Mouse (Mus musculus): ENCODE data around the gene Sprr1b.

Gene Sprr1b

DNA sequence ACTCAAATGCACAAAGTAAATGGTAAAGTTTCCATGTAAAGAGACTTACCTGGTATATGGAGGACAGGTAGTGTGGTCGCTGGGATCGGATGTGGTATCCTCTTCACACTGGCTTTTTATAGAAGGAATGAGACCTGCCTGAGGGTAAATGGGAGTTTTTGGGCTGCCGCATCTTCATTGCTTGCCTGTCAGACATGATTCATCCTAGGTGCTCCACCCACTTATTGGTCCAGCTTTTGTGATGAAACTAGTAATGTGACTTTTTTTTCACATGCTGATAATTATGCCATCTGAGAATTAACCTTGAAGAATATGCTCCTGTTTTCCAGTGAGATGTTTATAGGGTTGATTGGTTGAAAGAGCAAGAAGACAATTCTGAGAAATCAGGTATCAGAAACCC lies at the start of gene Sprr1b:
Gene Sprr1b (minus strand): TSS at position 101 of the 400 bp plus-strand sequence.
- no peak for DNase-seq

DNA sequence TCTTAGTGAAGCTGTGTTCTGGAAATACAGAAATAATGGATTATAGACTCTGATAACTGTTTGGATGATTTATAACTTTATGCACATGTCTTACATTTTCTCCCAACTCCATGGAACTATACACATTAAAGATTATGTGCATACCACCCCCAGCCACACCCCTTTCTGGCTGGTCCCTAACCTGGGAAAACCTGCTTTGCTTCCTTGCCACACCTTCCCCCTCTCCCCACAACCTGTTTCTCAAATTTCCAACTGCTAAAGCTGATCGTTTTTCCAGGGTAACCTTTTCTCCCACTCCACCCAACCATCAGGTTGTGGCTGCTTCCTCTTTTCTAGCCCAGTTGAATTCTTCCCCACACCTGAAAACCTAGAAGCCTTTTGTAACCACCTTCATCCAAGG lies 47.7 kb upstream of the Sprr1b start:
- no peak for DNase-seq

GRCm38 (mm10) chr3:92485863-92486262 lies 47.3 kb upstream of the Sprr1b start, which contains the start of gene Sprr1a:
Gene Sprr1a, minus strand, starts transcription at chr3:92485895.
- DNase-seq: no peak

DNA sequence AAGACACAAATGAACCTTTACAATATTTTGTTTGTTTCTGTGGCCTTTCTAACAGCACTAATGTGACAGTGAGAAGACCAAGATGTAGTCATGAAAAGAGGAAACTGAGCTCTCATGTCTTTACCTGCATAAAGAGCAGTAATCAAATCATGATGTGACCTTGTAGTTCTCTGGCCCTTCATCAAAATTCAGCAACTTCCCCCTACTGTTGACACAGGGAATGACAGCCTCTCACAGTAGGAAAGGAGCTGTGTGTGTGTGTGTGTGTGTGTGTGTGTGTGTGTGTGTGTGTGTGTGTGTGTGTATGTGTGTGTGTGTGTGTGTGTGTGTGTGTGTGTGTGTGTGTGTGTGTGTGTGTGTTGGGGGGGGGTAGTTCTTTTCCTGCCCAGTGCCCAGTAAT lies 42.7 kb upstream of the Sprr1b start:
- DNase-seq: peak; percentile 4

DNA sequence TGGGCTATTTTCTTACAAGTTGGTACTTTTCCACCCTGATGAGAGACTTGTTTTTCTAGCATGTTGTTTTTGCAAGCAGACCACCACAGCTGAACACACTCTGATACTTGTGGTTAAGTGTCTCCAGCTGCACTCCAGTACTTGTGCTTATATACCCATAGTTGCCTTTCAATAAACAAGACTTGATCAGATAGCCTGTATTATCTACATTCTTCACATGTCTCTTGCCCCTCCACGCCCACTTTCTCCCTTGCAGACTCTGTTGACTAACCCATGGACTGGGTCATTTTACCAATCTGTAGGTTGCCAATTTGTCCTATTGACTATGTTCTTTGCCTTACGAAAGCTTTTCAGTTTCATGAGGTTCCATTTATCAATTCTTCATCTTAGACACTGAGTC lies 31.5 kb upstream of the Sprr1b start:
- DNase-seq: no peak

GRCm38 (mm10) chr3:92467424-92467823 lies 28.8 kb upstream of the Sprr1b start:
- no peak for DNase-seq

DNA sequence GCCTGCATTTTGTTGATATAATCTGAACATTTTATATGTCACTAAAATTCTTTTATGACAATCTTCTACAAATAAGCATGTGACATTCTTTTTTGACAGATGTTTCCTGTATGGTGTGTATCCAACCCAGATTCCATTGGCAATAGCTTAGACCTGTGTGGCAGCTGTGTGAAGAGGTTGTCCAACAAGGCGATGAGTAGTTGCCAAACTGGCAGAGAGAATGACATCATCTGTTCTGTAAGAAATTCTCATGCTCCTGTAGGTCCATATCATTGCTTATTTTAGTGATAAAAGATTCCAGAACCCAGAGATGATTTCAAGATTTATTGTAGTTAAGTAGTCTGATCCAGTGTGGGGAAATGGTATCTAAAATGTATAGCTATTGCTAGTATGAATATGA lies 28.0 kb upstream of the Sprr1b start:
- DNase-seq: no peak

DNA sequence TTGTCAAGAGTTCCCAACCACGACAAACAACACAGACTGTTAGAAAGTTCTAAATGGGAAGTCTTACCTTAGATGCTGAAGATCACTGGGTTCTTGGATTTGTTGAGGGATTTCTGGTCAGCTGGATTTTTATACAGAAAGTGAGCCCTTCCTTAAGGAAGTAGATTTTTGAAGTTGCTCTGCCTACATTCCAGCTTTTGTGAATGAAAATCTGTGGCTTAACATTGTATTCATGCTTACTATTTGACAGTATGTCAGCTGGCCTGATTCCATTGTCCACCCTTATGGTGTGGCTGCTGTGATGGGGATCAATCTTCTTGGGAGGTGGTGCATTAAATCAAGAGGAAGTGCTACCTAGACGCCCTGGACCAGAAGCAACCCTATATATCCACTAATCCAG lies 20.0 kb upstream of the Sprr1b start, which contains the start of gene Sprr3:
Gene Sprr3 (minus strand): TSS at position 101 of the 400 bp plus-strand sequence.
- no peak for DNase-seq

DNA sequence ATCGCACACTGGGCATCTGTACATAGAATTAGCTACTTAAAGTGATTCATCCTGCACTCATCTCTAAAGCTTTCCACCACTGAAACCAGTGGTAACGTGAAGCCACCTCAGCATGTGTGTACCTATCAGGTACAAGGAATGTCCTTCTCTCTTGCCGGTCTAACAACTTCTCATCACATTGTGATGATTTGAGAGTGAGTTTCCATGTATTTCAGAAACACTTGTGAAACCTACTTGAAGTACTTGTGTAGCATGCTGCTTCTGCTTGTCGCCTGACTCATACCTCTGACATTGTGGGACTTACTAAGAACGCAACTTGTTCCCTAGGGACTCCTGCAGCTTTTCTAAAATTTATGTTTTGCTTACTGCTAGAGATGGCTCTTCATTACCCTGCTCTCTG lies 16.6 kb upstream of the Sprr1b start:
- no peak for DNase-seq

GRCm38 (mm10) chr3:92440177-92440576 lies 1.6 kb upstream of the Sprr1b start:
- no peak for DNase-seq

DNA sequence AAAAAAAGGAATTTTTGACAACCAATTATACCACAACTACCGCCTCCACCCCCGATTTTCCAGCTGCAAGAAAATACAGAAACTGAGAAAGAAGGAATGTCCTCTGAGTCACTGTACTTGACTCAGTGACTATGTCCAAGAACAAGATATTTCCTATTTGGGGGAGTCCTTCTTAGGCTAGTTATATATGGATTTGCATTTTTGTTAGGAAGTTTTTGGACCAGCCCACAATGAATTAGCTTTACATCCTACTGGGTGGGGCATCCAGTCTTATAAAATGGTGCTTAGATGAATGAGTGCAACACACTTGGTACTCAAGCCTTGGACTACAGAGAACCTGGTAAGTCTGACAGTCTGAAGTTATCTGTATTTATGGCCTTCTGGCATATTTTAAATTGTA lies 6.3 kb downstream of the Sprr1b start, which contains the start of gene Sprr2k:
Gene Sprr2k (plus strand): TSS at position 301 of the 400 bp plus-strand sequence.
- DNase-seq: no peak

- no peak for DNase-seq
These were observed 9.3 kb downstream of the Sprr1b start, which contains the start of gene Gm9774 for GRCm38 (mm10) chr3:92429323-92429722. Gene Gm9774, minus strand, starts transcription at chr3:92429423.

DNA sequence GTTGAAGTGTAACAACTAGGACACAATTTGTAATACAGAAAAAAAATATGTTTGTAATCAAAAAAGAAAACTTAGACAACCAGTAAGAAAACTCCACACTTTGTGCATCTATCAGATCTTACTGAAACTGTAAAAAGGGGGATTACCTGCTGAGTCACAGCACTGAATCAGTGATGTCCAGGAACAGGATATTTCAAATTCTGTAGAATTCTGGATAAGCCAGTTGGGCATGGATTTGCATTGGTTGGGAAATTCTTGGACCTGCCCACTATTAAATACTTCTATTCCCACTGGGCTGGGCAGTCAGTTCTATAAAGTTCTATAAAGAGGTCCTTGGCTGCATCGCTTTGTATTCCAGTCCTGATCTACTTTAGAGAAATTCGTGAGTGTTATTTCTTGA lies 20.8 kb downstream of the Sprr1b start, which contains the start of gene Sprr2j-ps:
Gene Sprr2j-ps (plus strand): TSS at position 301 of the 400 bp plus-strand sequence.
- DNase-seq: no peak

GRCm38 (mm10) chr3:92407691-92408090 lies 30.9 kb downstream of the Sprr1b start, which contains the start of gene Sprr2i:
Gene Sprr2i, plus strand, starts transcription at chr3:92407991.
- no peak for DNase-seq

DNA sequence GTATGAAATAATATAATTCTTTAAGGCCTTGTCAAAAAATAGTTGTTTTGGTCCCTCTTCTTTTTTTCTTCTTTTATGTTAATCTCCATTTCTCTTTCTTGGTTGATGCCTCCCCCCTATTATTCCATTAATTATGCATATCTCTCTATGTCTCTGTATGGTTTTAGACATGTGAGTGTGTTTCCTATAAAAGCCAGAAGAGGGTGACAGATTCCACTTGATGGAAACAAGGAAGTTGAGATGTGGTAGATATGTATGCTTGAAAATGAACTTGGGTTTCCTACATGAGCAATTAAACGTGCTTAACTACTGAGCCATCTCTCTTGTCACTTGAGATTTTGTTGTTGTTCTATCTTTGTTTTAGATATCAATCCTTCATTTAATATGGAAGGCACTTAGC lies 44.3 kb downstream of the Sprr1b start:
- DNase-seq: peak; percentile 1

Data from retina, postnatal 1 day (tissue).